Mouse (Mus musculus) forebrain, embryonic 11.5 days (tissue): ENCODE measurements around the gene Mapk14. TPM values are rescaled to one million over a fixed set of nuclear protein-coding genes. Genes with fewer than 3 reads are reported as not detected.
"Not testable (repeated sequence)": the region's sequence is repeated elsewhere in the genome, so short reads cannot be mapped to it uniquely, and the experiment has no call there.

Experiments
- ATAC-seq: fragments of 200-750 bp; cut with Nextera tagmentation; replicated peaks from 2 replicates; pipeline ENCODE4 v1.8.0; 2017; ENCODE audit warnings: moderate TSS enrichment; ENCODE audit not compliant: low FRiP score
- DNase-seq: peaks from one replicate; pipeline ENCODE4 v3.0.0-alpha.2; 2017; ENCODE audit warnings: low spot score
- H3K27ac ChIP-seq: fragments of 300-500 bp; sonication (generic); 2 replicates; pipeline ENCODE4 v1.5.1; 2014; ENCODE audit warnings: low read depth, low read length
- H3K27me3 ChIP-seq: fragments of 300-500 bp; sonication (generic); 2 replicates; pipeline ENCODE4 v1.6.1; 2014; ENCODE audit warnings: mild to moderate bottlenecking, low read length, mixed read lengths; ENCODE audit not compliant: control insufficient read depth, insufficient read depth
- H3K36me3 ChIP-seq: fragments of 300-500 bp; sonication (generic); 2 replicates; pipeline ENCODE4 v1.6.1; 2014; ENCODE audit warnings: mild to moderate bottlenecking, low read length, moderate library complexity, mixed read lengths; ENCODE audit not compliant: control insufficient read depth, insufficient read depth
- H3K4me1 ChIP-seq: fragments of 300-500 bp; sonication (generic); replicated peaks from 2 replicates; pipeline ENCODE4 v1.6.1; 2014; ENCODE audit warnings: low read length, mixed read lengths; ENCODE audit not compliant: control insufficient read depth, insufficient read depth
- H3K4me2 ChIP-seq: fragments of 300-500 bp; sonication (generic); 2 replicates; pipeline ENCODE4 v1.6.1; 2014; ENCODE audit warnings: low read depth, mild to moderate bottlenecking, low read length, moderate library complexity, mixed read lengths; ENCODE audit not compliant: severe bottlenecking
- H3K4me3 ChIP-seq: fragments of 300-500 bp; sonication (generic); 2 replicates; pipeline ENCODE4 v1.5.1; 2014; ENCODE audit warnings: low read depth, low read length
- H3K9ac ChIP-seq: fragments of 300-500 bp; sonication (generic); 2 replicates; pipeline ENCODE4 v1.6.1; 2014; ENCODE audit warnings: low read length
- H3K9me3 ChIP-seq: fragments of 300-500 bp; sonication (generic); 2 replicates; pipeline ENCODE4 v1.6.1; 2016; ENCODE audit warnings: low read length, mixed read lengths; ENCODE audit not compliant: control insufficient read depth
- WGBS: fragments of 180-500 bp; shearing (Covaris S2); extraction: QIAGEN DNeasy Blood & Tissue Kit; methylation state at CpG from one replicate; pipeline ENCODE4 v1.1.7; 2014; 5-methylcytosine and 5-hydroxymethylcytosine counted together
- polyA plus RNA-seq: library from polyadenylated mRNA; unstranded; fragments of >200 nt; fragmentation: Nextera tagmentation; extraction: Ambion mirVana; gene quantifications from 2 replicates; pipeline ENCODE4 v1.2.1, GENCODE M21; 2014

Mapk14 gene
- polyA plus RNA-seq, 1 experiment from 2014 or later: 51.7 TPM

GRCm38 (mm10) chr17:28761871-28762270 lies 70.7 kb downstream of the Mapk14 start:
- WGBS: 19% methylated on average over 3 of the region's 3 CpGs
- Histone ChIP-seq H3K4me2 (no peak overlapping the region), H3K4me3 (no peak overlapping the region), H3K36me3 (no peaks in the 10 kb centered on the region), H3K27ac (no peak overlapping the region), H3K9ac (no peak overlapping the region), H3K27me3 (no peaks in the 10 kb centered on the region), H3K4me1 (no peaks in the 10 kb centered on the region), H3K9me3 (no peaks in the 10 kb centered on the region)
- ATAC-seq (no peak), DNase-seq (peak; percentile 83)

- ATAC-seq: no peak
- H3K9me3 ChIP-seq: no peaks in the 10 kb centered on the region
- no peak overlapping the region for H3K4me3 ChIP-seq
- H3K27me3 ChIP-seq: peaks cover 24% of the 10 kb centered on the region
- no peaks in the 10 kb centered on the region for H3K36me3 ChIP-seq
- WGBS: 69% methylated on average over 3 of the region's 3 CpGs
- H3K27ac ChIP-seq: no peak overlapping the region
- no peak overlapping the region for H3K9ac ChIP-seq
- H3K4me2 ChIP-seq: no peak overlapping the region
- DNase-seq: no peak
- H3K4me1 ChIP-seq: peaks cover 7% of the 10 kb centered on the region; the same call in 1 of the 2 replicates
These were observed 75.1 kb downstream of the Mapk14 start for GRCm38 (mm10) chr17:28766203-28766602.

- ATAC-seq (no peak), DNase-seq (no peak)
- H3K27ac ChIP-seq: no peak overlapping the region
- no peak overlapping the region for H3K4me3 ChIP-seq
- H3K9ac ChIP-seq: no peak overlapping the region
- no peaks in the 10 kb centered on the region for H3K9me3 ChIP-seq
- no peaks in the 10 kb centered on the region for H3K36me3 ChIP-seq
- H3K27me3 ChIP-seq: peaks cover 24% of the 10 kb centered on the region
- WGBS: 79% methylated on average over 11 of the region's 11 CpGs
- H3K4me2 ChIP-seq: no peak overlapping the region
- peaks cover 7% of the 10 kb centered on the region; the same call in 1 of the 2 replicates for H3K4me1 ChIP-seq
These were observed 75.8 kb downstream of the Mapk14 start for GRCm38 (mm10) chr17:28766781-28767515.

- Histone ChIP-seq H3K27ac (no peak within 1 kb of the TSS), H3K4me2 (peak within 1 kb of the TSS; percentile 69), H3K4me1 (peaks cover 7% of the 10 kb centered on the region; the same call in 1 of the 2 replicates), H3K36me3 (no peaks in the 10 kb centered on the region), H3K4me3 (peak within 1 kb of the TSS; percentile 35), H3K27me3 (peaks cover 24% of the 10 kb centered on the region), H3K9ac (peak within 1 kb of the TSS; percentile 36), H3K9me3 (no peaks in the 10 kb centered on the region)
- ATAC-seq: no peak
- peak; percentile 62 for DNase-seq
- 2% methylated on average over 54 of the region's 58 CpGs for WGBS
These were observed 78.2 kb downstream of the Mapk14 start, which contains the start of gene Mapk13 for GRCm38 (mm10) chr17:28769121-28769874. Mapk13 (plus strand) TSS chr17:28769297.

- Histone ChIP-seq H3K4me3 (peak overlapping the region; percentile 35), H3K36me3 (no peaks in the 10 kb centered on the region), H3K27me3 (peaks cover 24% of the 10 kb centered on the region), H3K9me3 (no peaks in the 10 kb centered on the region), H3K4me2 (peak overlapping the region; percentile 69), H3K4me1 (peaks cover 7% of the 10 kb centered on the region; the same call in 1 of the 2 replicates), H3K27ac (no peak overlapping the region), H3K9ac (peak overlapping the region; percentile 27; the same call in 1 of the 2 replicates)
- WGBS: 4% methylated on average over 24 of the region's 24 CpGs
- ATAC-seq (no peak), DNase-seq (peak; percentile 58)
These were observed 78.8 kb downstream of the Mapk14 start for GRCm38 (mm10) chr17:28769875-28770421.

GRCm38 (mm10) chr17:28771289-28771688 lies 80.2 kb downstream of the Mapk14 start:
- Histone ChIP-seq H3K9ac (no peak overlapping the region), H3K4me3 (no peak overlapping the region), H3K4me2 (no peak overlapping the region), H3K9me3 (no peaks in the 10 kb centered on the region), H3K27ac (no peak overlapping the region), H3K4me1 (peaks cover 7% of the 10 kb centered on the region; the same call in 1 of the 2 replicates), H3K36me3 (no peaks in the 10 kb centered on the region), H3K27me3 (peaks cover 24% of the 10 kb centered on the region)
- ATAC-seq: no peak
- 94% methylated on average over 5 of the region's 5 CpGs for WGBS
- no peak for DNase-seq

GRCm38 (mm10) chr17:28774303-28774702 lies 83.2 kb downstream of the Mapk14 start:
- not testable (repeated sequence) for H3K4me1 ChIP-seq, H3K36me3 ChIP-seq, H3K4me2 ChIP-seq, H3K9me3 ChIP-seq, H3K27ac ChIP-seq, ATAC-seq, H3K9ac ChIP-seq, H3K4me3 ChIP-seq, DNase-seq
- 96% methylated on average over 8 of the region's 9 CpGs for WGBS
- peaks cover 12% of the 10 kb centered on the region for H3K27me3 ChIP-seq

- H3K27me3 ChIP-seq: peaks cover 8% of the 10 kb centered on the region; the same call in 1 of the 2 replicates
- no peak overlapping the region for H3K9ac ChIP-seq
- H3K36me3 ChIP-seq: no peaks in the 10 kb centered on the region
- DNase-seq: no peak
- H3K4me3 ChIP-seq: no peak overlapping the region
- no peaks in the 10 kb centered on the region for H3K9me3 ChIP-seq
- ATAC-seq: no peak
- H3K27ac ChIP-seq: no peak overlapping the region
- 0 out of 2 replicates have a peak, but pooled peaks cover under 1% of the 10 kb centered on the region for H3K4me1 ChIP-seq
- 86% methylated on average over 4 of the region's 4 CpGs for WGBS
- H3K4me2 ChIP-seq: no peak overlapping the region
These were observed 84.0 kb downstream of the Mapk14 start for GRCm38 (mm10) chr17:28775161-28775560.
